Mouse (Mus musculus) forebrain, embryonic 15.5 days (tissue): ENCODE measurements around the gene Dcaf4. TPM values are rescaled to one million over a fixed set of nuclear protein-coding genes. Genes with fewer than 3 reads are reported as not detected.

Source experiments
- ATAC-seq: fragments of 200-750 bp; cut with Nextera tagmentation; replicated peaks from 2 replicates; pipeline ENCODE4 v1.8.0; 2017; ENCODE audit warnings: mild to moderate bottlenecking, moderate TSS enrichment, moderate library complexity
- H3K27ac ChIP-seq: fragments of 300-500 bp; sonication (generic); replicated peaks from 2 replicates; pipeline ENCODE4 v1.5.1; 2015; ENCODE audit warnings: mild to moderate bottlenecking, inconsistent platforms
- H3K27me3 ChIP-seq: fragments of 300-500 bp; sonication (generic); 2 replicates; pipeline ENCODE4 v1.6.1; 2015; ENCODE audit warnings: inconsistent platforms
- H3K36me3 ChIP-seq: fragments of 300-500 bp; sonication (generic); 2 replicates; pipeline ENCODE4 v1.6.1; 2015; ENCODE audit warnings: mild to moderate bottlenecking, inconsistent platforms
- H3K4me1 ChIP-seq: fragments of 300-500 bp; sonication (generic); 2 replicates; pipeline ENCODE4 v1.6.1; 2015; ENCODE audit warnings: inconsistent platforms
- H3K4me2 ChIP-seq: fragments of 300-500 bp; sonication (generic); replicated peaks from 2 replicates; pipeline ENCODE4 v1.6.1; 2015; ENCODE audit warnings: mild to moderate bottlenecking, inconsistent platforms
- H3K4me3 ChIP-seq: fragments of 300-500 bp; sonication (generic); 2 replicates; pipeline ENCODE4 v1.5.1; 2015; ENCODE audit warnings: mild to moderate bottlenecking, inconsistent platforms
- H3K9ac ChIP-seq: fragments of 300-500 bp; sonication (generic); replicated peaks from 2 replicates; pipeline ENCODE4 v1.6.1; 2015; ENCODE audit warnings: mild to moderate bottlenecking, inconsistent platforms
- H3K9me3 ChIP-seq: fragments of 300-500 bp; sonication (generic); 2 replicates; pipeline ENCODE4 v1.6.1; 2016; ENCODE audit warnings: inconsistent platforms
- WGBS: fragments of 180-500 bp; shearing (Covaris S2); methylation state at CpG from one replicate; pipeline ENCODE4 v1.1.7; 2015; ENCODE audit warnings: mixed read lengths; 5-methylcytosine and 5-hydroxymethylcytosine counted together
- polyA plus RNA-seq: library from polyadenylated mRNA; unstranded; fragments of >200 nt; fragmentation: Nextera tagmentation; extraction: Ambion mirVana; gene quantifications from 2 replicates; pipeline ENCODE4 v1.2.1, GENCODE M21; 2015

Dcaf4 gene
- polyA plus RNA-seq, 1 experiment from 2014 or later = 47.6 TPM

GRCm38 (mm10) chr12:83497959-83498358 is 22.3 kb upstream of the Dcaf4 start:
- H3K4me2 ChIP-seq = no peak overlapping the region
- no peak for ATAC-seq
- WGBS = 88% methylated on average over 3 of the region's 3 CpGs
- no peaks in the 10 kb centered on the region for H3K36me3 ChIP-seq
- H3K9ac ChIP-seq = no peak overlapping the region
- no peak overlapping the region for H3K4me3 ChIP-seq
- no peaks in the 10 kb centered on the region for H3K27me3 ChIP-seq
- H3K4me1 ChIP-seq = no peaks in the 10 kb centered on the region
- no peak overlapping the region for H3K27ac ChIP-seq
- no peaks in the 10 kb centered on the region for H3K9me3 ChIP-seq

- no peak overlapping the region for H3K9ac ChIP-seq
- no peaks in the 10 kb centered on the region for H3K36me3 ChIP-seq
- no peak for ATAC-seq
- H3K27ac ChIP-seq = no peak overlapping the region
- H3K4me1 ChIP-seq = no peaks in the 10 kb centered on the region
- no peak overlapping the region for H3K4me2 ChIP-seq
- no peak overlapping the region for H3K4me3 ChIP-seq
- no peaks in the 10 kb centered on the region for H3K27me3 ChIP-seq
- 69% methylated on average over 5 of the region's 5 CpGs for WGBS
- H3K9me3 ChIP-seq = no peaks in the 10 kb centered on the region
Measured at GRCm38 (mm10) chr12:83499256-83499655, 21.0 kb upstream of the Dcaf4 start.

DNA sequence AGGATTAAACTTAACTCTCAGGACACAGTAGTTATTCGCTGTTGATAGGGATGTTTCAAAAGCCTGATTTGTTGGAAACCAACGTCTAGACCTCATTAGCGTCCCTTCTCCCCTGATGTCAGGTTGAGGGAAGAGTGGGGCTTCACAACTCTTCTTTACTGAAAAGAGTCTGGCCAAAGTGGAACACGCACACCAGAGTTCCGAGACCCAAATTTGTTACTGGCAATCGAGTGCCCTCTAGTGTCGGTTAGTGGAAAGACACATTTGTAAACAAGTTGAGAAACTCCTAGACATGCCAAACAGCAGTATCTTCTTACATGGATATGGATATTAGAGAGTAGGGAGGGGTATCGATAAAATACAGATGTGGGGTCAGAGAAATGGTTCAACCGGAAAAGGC is 18.1 kb upstream of the Dcaf4 start:
- H3K4me3 ChIP-seq = no peak overlapping the region
- H3K9me3 ChIP-seq = no peaks in the 10 kb centered on the region
- no peaks in the 10 kb centered on the region for H3K27me3 ChIP-seq
- H3K4me2 ChIP-seq = no peak overlapping the region
- no peak overlapping the region for H3K9ac ChIP-seq
- ATAC-seq = no peak
- no peaks in the 10 kb centered on the region for H3K4me1 ChIP-seq
- H3K36me3 ChIP-seq = no peaks in the 10 kb centered on the region
- WGBS = 5% methylated on average over 9 of the region's 9 CpGs
- no peak overlapping the region for H3K27ac ChIP-seq

DNA sequence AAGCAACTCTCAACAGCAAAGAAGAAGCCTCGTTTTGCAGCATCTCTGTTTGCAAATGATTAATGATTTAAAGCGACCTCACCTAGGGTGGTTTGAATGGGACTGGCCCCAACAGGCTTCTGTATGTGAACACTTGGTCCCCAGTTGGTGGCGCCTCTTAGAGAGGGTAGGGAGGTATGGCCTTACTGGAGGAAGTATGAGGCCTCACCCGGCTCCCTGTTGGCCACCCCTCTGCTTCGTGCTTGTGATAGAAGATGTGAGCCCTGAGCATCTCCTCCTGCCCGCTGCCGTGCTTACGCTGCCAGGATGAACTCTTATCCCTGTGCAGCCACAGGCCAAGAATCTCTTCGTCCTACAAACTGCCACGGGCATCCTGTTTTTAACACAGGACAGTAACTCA is 13.7 kb upstream of the Dcaf4 start:
- Histone ChIP-seq H3K36me3 (no peaks in the 10 kb centered on the region), H3K9me3 (no peaks in the 10 kb centered on the region), H3K4me1 (no peaks in the 10 kb centered on the region), H3K9ac (no peak overlapping the region), H3K4me3 (no peak overlapping the region), H3K27ac (no peak overlapping the region), H3K4me2 (no peak overlapping the region), H3K27me3 (no peaks in the 10 kb centered on the region)
- WGBS = 73% methylated on average over 10 of the region's 10 CpGs
- ATAC-seq = no peak

DNA sequence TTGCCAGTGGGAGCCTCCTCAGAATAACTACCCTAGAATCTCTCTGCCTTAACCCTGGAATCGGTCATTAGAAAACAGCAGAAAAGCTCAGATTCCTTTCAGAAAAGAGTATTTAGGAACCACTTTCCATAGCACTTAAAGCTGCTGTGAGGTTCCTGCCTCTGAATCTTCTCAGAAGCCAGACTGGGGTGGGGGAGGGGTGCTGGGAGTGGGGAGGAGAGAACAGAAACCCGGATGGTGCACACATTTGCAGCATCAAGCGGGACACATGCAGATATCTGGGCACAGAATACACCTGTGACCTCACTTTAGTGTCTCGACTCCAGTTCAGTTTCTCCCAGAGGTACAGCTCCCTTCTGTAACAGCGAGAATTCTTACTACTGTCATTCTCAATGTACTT is 9.7 kb upstream of the Dcaf4 start:
- no peaks in the 10 kb centered on the region for H3K27me3 ChIP-seq
- no peak overlapping the region for H3K9ac ChIP-seq
- no peak for ATAC-seq
- no peaks in the 10 kb centered on the region for H3K36me3 ChIP-seq
- no peaks in the 10 kb centered on the region for H3K9me3 ChIP-seq
- H3K27ac ChIP-seq = no peak overlapping the region
- H3K4me2 ChIP-seq = no peak overlapping the region
- no peak overlapping the region for H3K4me3 ChIP-seq
- peaks cover 18% of the 10 kb centered on the region for H3K4me1 ChIP-seq
- 82% methylated on average over 5 of the region's 5 CpGs for WGBS

DNA sequence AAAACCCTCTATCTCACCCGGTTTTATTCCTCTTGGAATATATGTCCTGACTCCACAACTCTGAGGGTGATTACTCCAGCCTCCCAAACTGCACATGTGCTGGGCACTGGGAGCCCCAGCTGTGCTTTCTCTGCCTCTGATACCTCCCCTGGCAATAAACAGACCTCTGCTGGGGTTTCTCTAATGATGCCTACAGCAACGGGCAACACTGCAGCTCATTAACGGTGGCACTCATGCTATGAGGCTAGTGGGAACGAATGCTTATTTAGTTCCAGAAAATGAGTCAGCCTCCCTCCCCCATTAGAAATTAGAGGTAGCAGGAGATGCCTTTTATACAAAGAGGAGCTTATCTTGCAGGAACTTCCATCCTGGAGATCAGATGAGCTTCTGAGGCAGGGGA is 7.5 kb upstream of the Dcaf4 start:
- Histone ChIP-seq H3K4me2 (no peak overlapping the region), H3K4me1 (peaks cover 18% of the 10 kb centered on the region), H3K36me3 (no peaks in the 10 kb centered on the region), H3K9me3 (no peaks in the 10 kb centered on the region), H3K4me3 (no peak overlapping the region), H3K9ac (no peak overlapping the region), H3K27ac (peak overlapping the region; percentile 62), H3K27me3 (no peaks in the 10 kb centered on the region)
- WGBS = 8% methylated on average over 4 of the region's 4 CpGs
- ATAC-seq = peak; percentile 80

DNA sequence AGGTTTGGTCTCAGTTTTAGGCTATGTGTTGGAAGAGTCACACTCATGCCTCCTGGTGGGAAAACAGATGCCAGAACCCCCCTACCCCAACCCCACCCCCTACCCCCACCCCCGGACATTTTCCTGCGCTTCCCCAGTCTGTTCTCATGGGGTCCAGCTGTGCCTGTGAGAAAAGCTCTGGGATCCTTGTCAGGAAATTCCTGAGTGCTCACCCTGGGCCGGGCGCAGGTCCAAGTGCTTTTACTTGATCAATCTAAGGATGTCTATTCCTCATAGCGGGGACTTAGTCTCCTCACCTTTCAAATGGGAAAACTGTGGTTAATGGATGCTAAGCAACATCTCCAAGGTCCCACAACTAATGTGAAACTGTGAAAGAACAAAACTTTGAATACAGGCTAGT is 7.1 kb upstream of the Dcaf4 start:
- Histone ChIP-seq H3K4me3 (no peak overlapping the region), H3K4me2 (no peak overlapping the region), H3K27me3 (no peaks in the 10 kb centered on the region), H3K9me3 (no peaks in the 10 kb centered on the region), H3K9ac (no peak overlapping the region), H3K4me1 (peaks cover 18% of the 10 kb centered on the region), H3K36me3 (no peaks in the 10 kb centered on the region), H3K27ac (peak overlapping the region; percentile 62)
- peak; percentile 57 for ATAC-seq
- 17% methylated on average over 5 of the region's 5 CpGs for WGBS

DNA sequence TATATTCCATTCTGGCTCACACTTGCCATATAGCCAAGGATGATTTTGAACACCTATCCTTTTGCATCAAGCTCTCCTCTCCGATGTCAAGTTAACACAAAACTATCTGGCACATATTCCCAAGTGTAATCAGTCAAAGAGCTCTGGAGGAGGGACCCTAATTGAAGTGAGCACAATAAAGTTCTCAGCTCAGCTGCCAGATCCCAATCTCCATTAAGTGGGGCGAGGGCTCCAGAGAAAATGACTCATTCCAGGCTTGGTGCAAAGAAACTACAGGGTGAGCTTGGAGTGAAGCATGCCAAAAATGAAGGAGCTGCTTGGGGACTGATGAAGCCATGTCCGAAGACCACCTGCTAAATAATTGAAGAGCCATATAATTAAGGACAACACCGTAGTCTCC is 6.0 kb upstream of the Dcaf4 start:
- H3K4me2 ChIP-seq = no peak overlapping the region
- peak overlapping the region; percentile 56 for H3K27ac ChIP-seq
- no peak overlapping the region for H3K9ac ChIP-seq
- whole genome bisulfite sequencing = 17% methylated on average over 4 of the region's 4 CpGs
- peaks cover 18% of the 10 kb centered on the region for H3K4me1 ChIP-seq
- no peaks in the 10 kb centered on the region for H3K36me3 ChIP-seq
- H3K9me3 ChIP-seq = no peaks in the 10 kb centered on the region
- H3K4me3 ChIP-seq = no peak overlapping the region
- ATAC-seq = peak; percentile 55
- no peaks in the 10 kb centered on the region for H3K27me3 ChIP-seq

DNA sequence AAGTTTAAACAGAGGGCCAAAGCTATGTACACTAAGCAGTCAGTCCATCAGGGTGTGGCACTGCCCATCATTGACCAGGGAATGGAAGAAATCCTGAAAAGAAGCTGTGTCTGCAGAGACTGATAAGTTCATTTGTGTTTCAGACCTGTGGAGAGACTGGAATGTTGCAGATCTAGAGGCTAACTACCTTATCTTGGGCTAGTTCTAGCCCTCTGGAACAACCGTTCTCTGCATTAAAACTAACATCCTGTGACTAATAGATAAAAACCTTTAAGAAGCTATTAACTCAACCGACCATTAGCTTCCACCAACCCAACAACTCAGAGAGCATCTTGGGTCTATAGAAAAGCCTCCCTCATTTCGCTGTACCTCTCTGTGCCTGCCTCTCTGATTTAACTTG is 2.7 kb upstream of the Dcaf4 start:
- Histone ChIP-seq H3K9me3 (no peaks in the 10 kb centered on the region), H3K9ac (no peak overlapping the region), H3K27ac (no peak overlapping the region), H3K27me3 (no peaks in the 10 kb centered on the region), H3K36me3 (no peaks in the 10 kb centered on the region), H3K4me2 (no peak overlapping the region), H3K4me1 (peaks cover 30% of the 10 kb centered on the region), H3K4me3 (no peak overlapping the region)
- no peak for ATAC-seq
- WGBS = 88% methylated on average over 3 of the region's 3 CpGs

- no peak for ATAC-seq
- Histone ChIP-seq H3K27me3 (no peaks in the 10 kb centered on the region), H3K9ac (peak overlapping the region; percentile 73), H3K4me2 (peak overlapping the region; percentile 64), H3K9me3 (no peaks in the 10 kb centered on the region), H3K4me3 (peak overlapping the region; percentile 75), H3K36me3 (no peaks in the 10 kb centered on the region), H3K27ac (no peak overlapping the region), H3K4me1 (peaks cover 17% of the 10 kb centered on the region)
- WGBS = 60% methylated on average over 8 of the region's 8 CpGs
Measured at GRCm38 (mm10) chr12:83521083-83521482, 817 bp downstream of the Dcaf4 start.

- no peak overlapping the region for H3K4me3 ChIP-seq
- H3K4me2 ChIP-seq = no peak overlapping the region
- no peaks in the 10 kb centered on the region for H3K9me3 ChIP-seq
- H3K9ac ChIP-seq = no peak overlapping the region
- no peak overlapping the region for H3K27ac ChIP-seq
- H3K27me3 ChIP-seq = no peaks in the 10 kb centered on the region
- H3K36me3 ChIP-seq = peaks cover 9% of the 10 kb centered on the region; the same call in 1 of the 2 replicates
- no peak for ATAC-seq
- H3K4me1 ChIP-seq = peaks cover 17% of the 10 kb centered on the region
- 82% methylated on average over 6 of the region's 6 CpGs for WGBS
Measured at GRCm38 (mm10) chr12:83523056-83523455, 2.8 kb downstream of the Dcaf4 start.

DNA sequence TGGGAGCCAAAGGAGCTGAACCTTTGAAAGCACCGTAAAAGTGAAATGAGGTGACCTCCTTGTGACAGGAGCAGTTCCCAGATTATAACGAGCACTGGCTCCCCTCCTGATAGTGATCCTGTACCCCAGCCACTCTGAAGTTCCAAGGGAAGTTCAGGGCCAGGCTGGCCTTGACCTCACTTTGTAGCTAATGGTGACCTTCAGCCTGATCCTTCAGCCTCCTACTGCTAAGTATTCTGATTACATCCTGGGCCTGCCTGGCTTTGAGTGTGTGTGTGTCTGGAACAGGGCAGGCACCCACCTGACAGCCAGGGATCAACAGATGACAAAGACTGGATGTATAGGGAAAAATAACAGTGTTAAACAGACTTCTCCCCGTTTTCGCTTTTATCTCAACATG is 3.6 kb downstream of the Dcaf4 start:
- Histone ChIP-seq H3K4me3 (no peak overlapping the region), H3K4me2 (no peak overlapping the region), H3K27ac (no peak overlapping the region), H3K27me3 (no peaks in the 10 kb centered on the region), H3K4me1 (peaks cover 17% of the 10 kb centered on the region), H3K36me3 (peaks cover 11% of the 10 kb centered on the region; the same call in 1 of the 2 replicates), H3K9ac (no peak overlapping the region), H3K9me3 (no peaks in the 10 kb centered on the region)
- no peak for ATAC-seq
- WGBS = 75% methylated on average over 4 of the region's 4 CpGs

- Histone ChIP-seq H3K27ac (no peak overlapping the region), H3K9me3 (no peaks in the 10 kb centered on the region), H3K4me3 (no peak overlapping the region), H3K9ac (no peak overlapping the region), H3K27me3 (no peaks in the 10 kb centered on the region), H3K36me3 (peaks cover 11% of the 10 kb centered on the region; the same call in 1 of the 2 replicates), H3K4me2 (no peak overlapping the region), H3K4me1 (peaks cover 17% of the 10 kb centered on the region)
- 84% methylated on average over 5 of the region's 5 CpGs for WGBS
- ATAC-seq = no peak
Measured at GRCm38 (mm10) chr12:83524329-83524728, 4.1 kb downstream of the Dcaf4 start.
